Mouse (Mus musculus) ES-E14 (cell line): Measurements from ENCODE around the gene 1700025G04Rik. TPM values are rescaled to one million over a fixed set of nuclear protein-coding genes. Genes with fewer than 3 reads are reported as not detected.

Experiments used
- DNase-seq: peaks from one replicate; pipeline ENCODE4 v3.0.0-alpha.2; 2013; ENCODE audit warnings: low read depth, low spot score
- H3K27ac ChIP-seq: 2 replicates; pipeline ENCODE4 v1.5.1; 2012; ENCODE audit warnings: low read depth, mild to moderate bottlenecking, low read length, moderate library complexity, mixed read lengths; ENCODE audit not compliant: poor library complexity, insufficient read depth, severe bottlenecking
- H3K36me3 ChIP-seq: 2 replicates; pipeline ENCODE4 v1.6.1; 2012; ENCODE audit warnings: mild to moderate bottlenecking, low read length, moderate library complexity, mixed read lengths; ENCODE audit not compliant: control insufficient read depth, poor library complexity, insufficient read depth, severe bottlenecking
- H3K4me1 ChIP-seq, 2 experiments: fragments of 150-350 bp in 1 of 2; sonication (generic) in 1 of 2; 2 replicates each; pipeline ENCODE4 v1.6.1; 2012; ENCODE audit warnings: low read length in 2 of 2, mild to moderate bottlenecking in 1 of 2, mixed read lengths in 1 of 2; ENCODE audit not compliant: control insufficient read depth in 2 of 2, insufficient read depth in 2 of 2, poor library complexity in 1 of 2
- H3K4me3 ChIP-seq, 2 experiments: fragments of 150-350 bp in 1 of 2; sonication (generic) in 1 of 2; 2 replicates each; pipeline ENCODE4 v1.5.1; 2012; ENCODE audit warnings: low read length in 2 of 2, low read depth in 1 of 2, mild to moderate bottlenecking in 1 of 2, mixed read lengths in 1 of 2; ENCODE audit not compliant: insufficient read depth in 1 of 2, poor library complexity in 1 of 2, severe bottlenecking in 1 of 2
- H3K9ac ChIP-seq: 2 replicates; pipeline ENCODE4 v1.6.1; 2012; ENCODE audit warnings: low read depth, mild to moderate bottlenecking, low read length, mixed read lengths; ENCODE audit not compliant: poor library complexity, insufficient read depth, severe bottlenecking
- H3K9me3 ChIP-seq: fragments of 150-350 bp; sonication (generic); 2 replicates; pipeline ENCODE4 v1.6.1; 2012; ENCODE audit warnings: low read depth, mild to moderate bottlenecking, low read length; ENCODE audit not compliant: control insufficient read depth, insufficient read depth
- CHD2 ChIP-seq: IDR thresholded peaks from 2 replicates; pipeline ENCODE4 v1.6.1; 2014; ENCODE audit warnings: mild to moderate bottlenecking, low read depth, low read length, inconsistent platforms
- HCFC1 ChIP-seq: IDR thresholded peaks from 2 replicates; pipeline ENCODE4 v1.6.1; 2012; ENCODE audit warnings: low read length, inconsistent platforms, borderline replicate concordance; ENCODE audit not compliant: insufficient read depth
- MAFK ChIP-seq: IDR thresholded peaks from 2 replicates; pipeline ENCODE4 v1.6.1; 2014; ENCODE audit warnings: mild to moderate bottlenecking, low read depth, low read length, inconsistent platforms; ENCODE audit not compliant: insufficient read depth
- ZC3H11A ChIP-seq: IDR thresholded peaks from 2 replicates; pipeline ENCODE4 v1.6.1; 2012; ENCODE audit warnings: low read depth, mild to moderate bottlenecking, inconsistent platforms, low read length, borderline replicate concordance
- ZNF384 ChIP-seq: IDR thresholded peaks from 2 replicates; pipeline ENCODE4 v1.6.1; 2012; ENCODE audit warnings: low read depth, low read length, inconsistent platforms
- in situ Hi-C, 2 experiments: fragments of 600-800 bp; cut with MboI; formaldehyde crosslinking; loops; one replicate each; pipeline ENCODE4 v1.15.1; 2025; ENCODE audit warnings: low sequenced_read_pairs in 2 of 2, inconsistent platforms in 1 of 2; ENCODE audit not compliant: unreplicated experiment in 2 of 2
- total RNA-seq: library from RNA; depleted of rRNA; stranded (reverse); fragments of 300-350 nt; gene quantifications from 2 replicates; pipeline ENCODE4 v1.2.3, GENCODE M21; 2012

1700025G04Rik gene
- total RNA-seq, 1 experiment = 2.1 TPM

- no peaks in the 10 kb centered on the region for H3K9me3 ChIP-seq
- H3K9ac ChIP-seq = no peak overlapping the region
- TF ChIP-seq ZNF384 (no peak), HCFC1 (no peak), MAFK (no peak), CHD2 (no peak), ZC3H11A (no peak)
- in situ Hi-C loops = no loop called here
- H3K36me3 ChIP-seq = no peaks in the 10 kb centered on the region
- peaks cover 2 to 10% of the 10 kb centered on the region in 2 experiments; a peak in 2 of 4 replicates for H3K4me1 ChIP-seq
- no peak for DNase-seq
- no peak overlapping the region for H3K27ac ChIP-seq
- H3K4me3 ChIP-seq = no peak overlapping the region
Observed at GRCm38 (mm10) chr1:151980498-151980897, 109.4 kb downstream of the 1700025G04Rik start.

- Histone ChIP-seq H3K4me3 (no peak overlapping the region), H3K36me3 (no peaks in the 10 kb centered on the region), H3K4me1 (peaks cover 2 to 10% of the 10 kb centered on the region in 2 experiments; a peak in 2 of 4 replicates), H3K9me3 (no peaks in the 10 kb centered on the region), H3K9ac (no peak overlapping the region), H3K27ac (no peak overlapping the region)
- in situ Hi-C loops = no loop called here
- TF ChIP-seq HCFC1 = no peak
- TF ChIP-seq CHD2 = no peak
- TF ChIP-seq MAFK = no peak
- TF ChIP-seq ZNF384 = no peak
- no peak for TF ChIP-seq ZC3H11A
- no peak for DNase-seq
Observed at GRCm38 (mm10) chr1:151979803-151980456, 110.0 kb downstream of the 1700025G04Rik start.

DNA sequence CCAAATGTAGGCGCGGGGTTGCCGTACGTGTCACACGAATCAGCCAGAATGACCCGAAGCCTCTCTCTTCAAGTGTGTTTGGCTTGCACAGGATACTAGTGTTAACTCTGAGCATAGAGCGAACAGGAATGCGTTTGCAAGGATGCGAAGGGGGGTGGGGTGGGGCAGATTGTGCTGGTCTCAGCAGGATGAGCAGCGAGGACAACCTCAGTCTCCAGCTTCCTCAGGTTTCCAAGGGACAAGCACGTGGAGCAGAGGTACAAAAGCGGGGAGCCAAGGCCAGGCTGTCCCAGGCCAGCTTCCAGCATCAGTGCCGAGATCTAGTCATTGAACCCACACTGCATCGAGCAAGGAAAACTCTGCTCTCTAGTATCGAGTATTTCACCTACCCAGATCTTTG, 111.2 kb downstream of the 1700025G04Rik start:
- Histone ChIP-seq H3K9ac (no peak overlapping the region), H3K4me3 (no peak overlapping the region), H3K27ac (no peak overlapping the region), H3K9me3 (no peaks in the 10 kb centered on the region), H3K4me1 (peaks cover 2 to 10% of the 10 kb centered on the region in 2 experiments; a peak in 2 of 4 replicates), H3K36me3 (no peaks in the 10 kb centered on the region)
- TF ChIP-seq HCFC1 = no peak
- no peak for TF ChIP-seq ZNF384
- TF ChIP-seq MAFK = no peak
- TF ChIP-seq CHD2 = no peak
- TF ChIP-seq ZC3H11A = no peak
- in situ Hi-C loops = no loop called here
- DNase-seq = no peak

GRCm38 (mm10) chr1:151977596-151977995, 112.3 kb downstream of the 1700025G04Rik start:
- Histone ChIP-seq H3K4me3 (no peak overlapping the region), H3K9ac (no peak overlapping the region), H3K9me3 (no peaks in the 10 kb centered on the region), H3K27ac (no peak overlapping the region), H3K4me1 (peaks cover 2 to 10% of the 10 kb centered on the region in 2 experiments; a peak in 2 of 4 replicates), H3K36me3 (no peaks in the 10 kb centered on the region)
- TF ChIP-seq ZC3H11A (no peak), MAFK (no peak), CHD2 (no peak), ZNF384 (no peak), HCFC1 (no peak)
- in situ Hi-C loops = no loop called here
- DNase-seq = peak; percentile 9
